Mouse (Mus musculus) fat pad, adult 2 months (tissue): Measurements from ENCODE around the gene Togaram2.
A peak's percentile ranks its signal among the peaks of the same experiment; 100 is the strongest.
"Not testable (repeated sequence)": the region's sequence is repeated elsewhere in the genome, so short reads cannot be mapped to it uniquely, and the experiment has no call there.

Experiments
- DNase-seq: peaks from one replicate; pipeline ENCODE4 v3.0.0-alpha.2; 2011; ENCODE audit warnings: low read depth, low spot score; ENCODE audit errors: extremely low read depth

Togaram2 gene

DNA sequence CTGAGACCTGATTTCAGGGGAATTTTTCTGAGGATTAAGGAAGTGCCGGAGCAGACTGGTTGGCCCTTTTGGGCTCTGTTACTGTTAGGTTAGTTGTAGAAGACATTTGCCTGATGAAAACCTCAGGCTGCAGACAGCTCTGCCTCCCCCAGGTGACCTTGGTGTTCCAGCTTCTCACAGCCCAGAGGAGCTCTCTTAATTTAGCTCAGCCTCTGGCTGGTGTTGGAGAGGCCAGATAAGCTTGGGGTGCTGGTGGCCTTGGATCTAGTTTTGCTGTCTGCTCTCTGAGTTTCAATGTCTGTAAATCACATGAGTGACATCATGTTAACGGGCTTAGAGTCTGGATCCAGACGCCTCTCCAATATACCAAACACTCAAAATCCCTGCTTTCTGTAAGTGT is 48.0 kb downstream of the Togaram2 start:
- DNase-seq: no peak

DNA sequence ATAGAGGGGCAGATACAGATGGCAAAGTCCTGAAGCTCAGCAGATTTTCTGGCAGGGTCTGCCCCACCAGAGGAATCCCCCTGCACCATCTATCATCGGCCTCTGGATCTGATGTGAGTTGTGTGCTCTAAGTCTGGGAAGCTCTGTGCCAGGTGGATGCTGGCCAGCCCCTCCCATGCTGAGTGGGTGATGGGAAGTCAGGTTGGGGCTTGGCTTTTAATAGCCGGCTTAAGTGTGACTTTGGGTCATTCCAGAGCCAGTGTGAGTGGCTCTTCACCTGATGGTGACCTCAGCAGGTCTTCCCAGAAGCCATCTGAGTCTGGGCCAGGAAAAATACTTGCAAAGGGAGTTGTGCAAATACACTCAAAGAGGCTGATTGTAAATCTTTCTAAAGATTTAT is 57.6 kb downstream of the Togaram2 start:
- peak; percentile 99 for DNase-seq

- DNase-seq: no peak
Measured at GRCm38 (mm10) chr17:71736442-71736841, 63.4 kb downstream of the Togaram2 start.

GRCm38 (mm10) chr17:71742156-71742555 is 69.1 kb downstream of the Togaram2 start:
- peak; percentile 77 for DNase-seq

DNA sequence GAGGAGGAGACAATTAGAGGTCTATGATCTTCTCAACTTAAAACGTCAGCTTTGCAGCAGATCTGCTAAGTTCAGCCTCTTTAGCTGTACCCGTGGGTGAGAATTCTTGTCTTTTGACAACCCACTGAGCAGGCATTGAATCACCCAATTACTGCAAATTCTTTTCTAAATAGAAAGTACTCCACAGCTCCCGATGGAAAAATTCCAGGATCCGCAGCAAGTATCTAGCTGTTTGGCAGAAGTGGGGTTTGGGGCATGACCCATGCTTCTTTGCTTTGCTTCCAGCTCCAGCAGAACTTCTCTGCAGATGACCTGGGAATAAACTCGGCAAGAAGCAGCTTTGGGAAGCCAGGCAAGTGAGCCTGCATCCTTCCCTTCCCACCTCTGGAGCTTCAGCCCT is 69.9 kb downstream of the Togaram2 start:
- DNase-seq: no peak

- DNase-seq: no peak
Measured at GRCm38 (mm10) chr17:71746114-71746513, 73.1 kb downstream of the Togaram2 start.

DNA sequence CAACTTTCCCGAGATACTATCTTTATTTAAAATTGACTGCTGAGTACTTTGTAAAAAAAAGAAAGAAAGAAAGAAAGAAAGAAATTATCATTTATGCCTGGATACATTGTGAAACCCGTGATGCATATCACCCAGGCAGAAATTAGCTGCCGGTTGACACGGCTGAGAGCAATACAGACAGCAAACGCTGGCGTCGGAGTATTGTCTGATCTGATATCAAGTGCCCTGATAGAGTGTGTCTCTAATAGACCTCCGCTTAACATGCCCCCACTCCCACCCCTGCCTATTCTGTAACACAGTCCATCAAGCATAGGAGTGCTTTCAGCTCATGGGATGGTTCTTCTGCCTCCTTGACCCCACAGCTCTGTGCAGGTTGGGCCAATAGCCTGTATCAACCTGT is 74.5 kb downstream of the Togaram2 start:
- no peak for DNase-seq

- no peak for DNase-seq
Measured at GRCm38 (mm10) chr17:71749616-71750168, 76.6 kb downstream of the Togaram2 start.

DNA sequence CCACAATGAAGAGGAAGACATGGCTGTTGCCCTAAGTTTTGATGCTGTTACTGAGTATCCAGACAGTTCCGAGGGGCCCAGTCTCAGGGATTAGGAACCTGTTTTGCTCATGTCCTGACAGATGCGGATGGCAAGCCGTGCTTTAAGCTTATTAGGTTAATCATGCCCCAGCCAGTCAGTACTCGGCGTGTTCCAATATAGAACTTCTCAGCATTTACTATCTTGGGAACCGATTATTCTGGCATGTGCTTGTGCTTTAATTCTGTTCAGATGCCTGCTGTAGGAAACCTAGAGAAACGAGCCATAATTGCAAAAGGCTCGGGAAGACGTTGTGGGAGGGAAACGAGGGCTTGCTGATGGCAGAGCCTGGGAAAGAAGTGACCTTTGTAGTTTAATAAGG is 79.8 kb downstream of the Togaram2 start, which contains the start of gene Pcare:
TSS of gene Pcare (minus strand) at position 64 of the 400 bp plus-strand sequence.
- DNase-seq: no peak

- no peak for DNase-seq
Measured at GRCm38 (mm10) chr17:71760536-71760935, 87.5 kb downstream of the Togaram2 start.

- DNase-seq: not testable (repeated sequence)
Measured at GRCm38 (mm10) chr17:71768173-71768572, 95.1 kb downstream of the Togaram2 start, which contains the start of gene Clip4. TSS of gene Clip4 (plus strand) at chr17:71768473.

DNA sequence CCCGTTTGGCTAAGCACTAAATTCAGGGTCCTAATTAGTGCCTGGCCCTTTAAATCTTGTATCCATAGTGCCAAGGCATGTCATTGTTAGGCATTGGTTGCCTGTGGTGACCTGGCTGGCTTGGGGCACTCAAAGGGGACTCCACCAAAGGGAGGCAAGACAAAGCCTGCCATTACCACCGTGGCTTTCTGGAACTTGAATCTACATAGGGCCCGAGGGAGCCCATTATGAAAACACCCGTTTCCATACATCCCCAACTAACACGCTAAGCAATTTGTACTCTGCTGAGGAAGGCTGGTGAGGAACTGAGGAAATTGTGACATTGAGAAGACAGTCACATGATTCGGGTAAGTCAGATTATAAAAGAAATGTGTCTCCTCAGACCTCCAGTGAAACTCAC is 96.5 kb downstream of the Togaram2 start:
- DNase-seq: no peak

DNA sequence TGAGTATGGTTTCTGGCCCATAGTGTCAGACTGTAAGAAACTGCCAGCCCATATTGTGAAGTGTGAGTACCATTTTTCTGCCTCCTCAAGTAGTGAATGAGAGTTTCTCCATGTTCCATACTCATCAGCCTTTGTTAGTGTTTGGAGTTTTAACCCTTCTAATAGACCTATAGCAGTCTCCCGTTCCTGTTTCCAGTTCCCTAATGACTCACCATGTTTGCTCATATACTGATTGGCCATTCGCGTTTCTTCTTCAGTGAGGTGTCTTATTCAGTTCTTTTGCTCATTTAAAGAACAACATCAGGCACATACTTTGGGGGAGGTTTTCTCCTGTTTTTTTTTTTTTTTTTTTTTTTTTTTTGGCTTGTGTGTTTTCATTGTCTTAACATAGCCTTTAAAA is 97.6 kb downstream of the Togaram2 start:
- no peak for DNase-seq

DNA sequence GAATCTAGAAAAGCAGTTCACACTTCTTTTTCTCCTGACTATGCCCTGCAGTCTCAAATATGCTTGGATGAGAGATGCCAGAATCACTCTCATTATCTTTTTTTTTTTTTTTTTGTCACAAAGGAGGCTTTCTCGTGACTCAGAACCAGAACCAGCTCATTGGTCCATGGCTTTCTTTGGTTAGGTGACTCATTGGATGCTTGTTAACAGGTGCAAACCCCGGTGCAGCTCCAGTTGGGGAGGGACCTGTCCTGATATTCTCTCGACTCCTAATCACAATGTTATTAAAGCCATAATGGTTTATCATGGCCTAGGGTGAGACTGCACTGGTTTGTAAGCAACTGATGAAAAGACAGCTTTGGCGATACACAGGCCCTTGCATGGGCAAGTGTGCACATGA is 101.1 kb downstream of the Togaram2 start:
- DNase-seq: no peak

DNA sequence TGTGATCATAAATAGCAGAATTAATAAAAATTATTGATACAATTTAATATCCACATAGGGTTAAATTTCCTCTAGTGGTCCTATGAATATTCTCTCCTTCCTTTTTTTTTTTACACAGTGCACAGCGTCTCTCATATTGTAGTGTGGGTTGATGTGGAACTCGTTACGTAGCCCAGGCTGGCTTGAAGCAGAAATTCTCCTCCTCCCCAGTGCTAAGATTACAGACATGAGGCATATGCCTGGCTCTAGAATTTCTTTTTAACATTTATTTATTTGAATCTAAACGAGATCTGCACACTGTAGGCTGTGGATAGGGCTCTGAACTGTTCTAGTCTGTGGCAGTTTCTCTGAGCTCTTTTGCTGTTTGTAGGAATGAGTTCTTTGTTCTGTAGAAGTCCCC is 102.2 kb downstream of the Togaram2 start:
- DNase-seq: no peak

DNA sequence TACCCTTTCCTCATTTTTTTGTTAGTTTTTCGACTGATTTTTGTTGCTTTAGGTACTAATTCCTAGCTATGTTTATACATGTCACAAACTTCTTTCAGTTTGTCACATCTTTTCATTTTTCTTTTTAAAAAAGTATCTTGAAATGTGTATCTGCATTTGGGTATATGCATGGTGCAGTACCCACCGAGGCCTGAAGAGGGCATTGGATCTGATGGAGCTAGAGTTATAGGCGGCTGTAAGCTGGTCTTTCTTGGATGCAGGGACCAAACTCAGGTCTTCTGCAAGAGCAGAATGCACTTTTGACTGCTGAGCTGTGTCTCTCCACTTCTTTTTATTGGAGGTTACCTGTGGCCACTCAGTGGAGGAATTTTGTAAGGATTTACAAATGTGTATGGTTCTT is 105.6 kb downstream of the Togaram2 start:
- no peak for DNase-seq
